Mouse (Mus musculus) brown adipose tissue, adult 24 weeks (tissue): ENCODE data around the gene Nxpe4. TPM values are rescaled to one million over a fixed set of nuclear protein-coding genes. Genes with fewer than 3 reads are reported as not detected.
"Not testable (repeated sequence)": the region's sequence is repeated elsewhere in the genome, so short reads cannot be mapped to it uniquely, and the experiment has no call there.

Experiments used
- H3K27ac ChIP-seq: fragments of 200-500 bp; replicated peaks from 2 replicates; pipeline ENCODE4 v1.5.1; 2012; ENCODE audit warnings: low read depth, mild to moderate bottlenecking, low read length
- H3K4me1 ChIP-seq: fragments of 200-500 bp; 2 replicates; pipeline ENCODE4 v1.6.1; 2012; ENCODE audit warnings: low read length, mixed read lengths; ENCODE audit not compliant: control insufficient read depth, insufficient read depth, insufficient read length
- H3K4me3 ChIP-seq: fragments of 200-500 bp; 2 replicates; pipeline ENCODE4 v1.5.1; 2012; ENCODE audit warnings: low read depth, mild to moderate bottlenecking, low read length, moderate library complexity; ENCODE audit not compliant: insufficient read depth
- polyA plus RNA-seq: library from polyadenylated mRNA; stranded (reverse); fragments of >200 nt; gene quantifications from 2 replicates; pipeline ENCODE4 v1.2.4, GENCODE M21; 2012; ENCODE audit not compliant: missing spikeins, insufficient read depth, insufficient read length

Gene Nxpe4
- polyA plus RNA-seq = 2.8 and 4.0 TPM in 2 replicates

- Histone ChIP-seq H3K4me1 (no peaks in the 10 kb centered on the region), H3K4me3 (peak within 1 kb of the TSS; percentile 56), H3K27ac (no peak within 1 kb of the TSS)
These were observed at the start of gene Nxpe4 for GRCm38 (mm10) chr9:48161505-48162192. Nxpe4 (plus strand) TSS chr9:48162023.

GRCm38 (mm10) chr9:48126815-48127214, 35.0 kb upstream of the Nxpe4 start:
- Histone ChIP-seq H3K27ac (no peak overlapping the region), H3K4me1 (no peaks in the 10 kb centered on the region), H3K4me3 (no peak overlapping the region)

GRCm38 (mm10) chr9:48137507-48137906, 24.3 kb upstream of the Nxpe4 start:
- no peak overlapping the region for H3K27ac ChIP-seq
- H3K4me1 ChIP-seq = no peaks in the 10 kb centered on the region
- H3K4me3 ChIP-seq = no peak overlapping the region

- H3K4me3 ChIP-seq = no peak overlapping the region
- no peaks in the 10 kb centered on the region for H3K4me1 ChIP-seq
- H3K27ac ChIP-seq = no peak overlapping the region
These were observed 21.1 kb upstream of the Nxpe4 start for GRCm38 (mm10) chr9:48140485-48141411.

- no peak overlapping the region for H3K4me3 ChIP-seq
- no peaks in the 10 kb centered on the region for H3K4me1 ChIP-seq
- no peak overlapping the region for H3K27ac ChIP-seq
These were observed 19.2 kb upstream of the Nxpe4 start for GRCm38 (mm10) chr9:48142646-48143045.

GRCm38 (mm10) chr9:48146761-48147160, 15.1 kb upstream of the Nxpe4 start:
- Histone ChIP-seq H3K27ac (no peak overlapping the region), H3K4me3 (no peak overlapping the region), H3K4me1 (no peaks in the 10 kb centered on the region)

- H3K4me1 ChIP-seq, H3K4me3 ChIP-seq, H3K27ac ChIP-seq: not testable (repeated sequence)
These were observed 4.7 kb downstream of the Nxpe4 start for GRCm38 (mm10) chr9:48166531-48166930.

- Histone ChIP-seq H3K4me3 (no peak overlapping the region), H3K27ac (no peak overlapping the region), H3K4me1 (no peaks in the 10 kb centered on the region)
These were observed 14.9 kb downstream of the Nxpe4 start for GRCm38 (mm10) chr9:48176764-48177163.

- Histone ChIP-seq H3K4me3 (no peak overlapping the region), H3K27ac (no peak overlapping the region), H3K4me1 (no peaks in the 10 kb centered on the region)
These were observed 19.5 kb downstream of the Nxpe4 start for GRCm38 (mm10) chr9:48181300-48181699.

GRCm38 (mm10) chr9:48182718-48183414, 21.0 kb downstream of the Nxpe4 start:
- Histone ChIP-seq H3K4me1 (no peaks in the 10 kb centered on the region), H3K27ac (no peak overlapping the region), H3K4me3 (no peak overlapping the region)

GRCm38 (mm10) chr9:48184319-48184718, 22.5 kb downstream of the Nxpe4 start:
- no peak overlapping the region for H3K27ac ChIP-seq
- no peak overlapping the region for H3K4me3 ChIP-seq
- H3K4me1 ChIP-seq = no peaks in the 10 kb centered on the region

GRCm38 (mm10) chr9:48188854-48189253, 27.0 kb downstream of the Nxpe4 start:
- Histone ChIP-seq H3K4me3 (no peak overlapping the region), H3K4me1 (no peaks in the 10 kb centered on the region), H3K27ac (no peak overlapping the region)

- H3K4me3 ChIP-seq = no peak overlapping the region
- H3K27ac ChIP-seq = no peak overlapping the region
- no peaks in the 10 kb centered on the region for H3K4me1 ChIP-seq
These were observed 35.6 kb downstream of the Nxpe4 start for GRCm38 (mm10) chr9:48197458-48197884.

- H3K27ac ChIP-seq = no peak overlapping the region
- no peak overlapping the region for H3K4me3 ChIP-seq
- no peaks in the 10 kb centered on the region for H3K4me1 ChIP-seq
These were observed 49.1 kb downstream of the Nxpe4 start for GRCm38 (mm10) chr9:48210970-48211369.

GRCm38 (mm10) chr9:48211912-48212311, 50.1 kb downstream of the Nxpe4 start:
- Histone ChIP-seq H3K27ac (no peak overlapping the region), H3K4me3 (no peak overlapping the region), H3K4me1 (no peaks in the 10 kb centered on the region)
